Mouse (Mus musculus) urinary bladder, postnatal 36 days (tissue): Measurements from ENCODE around the gene Mettl21e.
A peak's percentile ranks its signal among the peaks of the same experiment; 100 is the strongest.
"Not testable (repeated sequence)": the region's sequence is repeated elsewhere in the genome, so short reads cannot be mapped to it uniquely, and the experiment has no call there.

Source experiments
- DNase-seq, 2 experiments: peaks; one replicate each; pipeline ENCODE4 v3.0.0; 2022; ENCODE audit warnings: low spot score in 2 of 2, mixed read lengths in 1 of 2

Gene Mettl21e

DNA sequence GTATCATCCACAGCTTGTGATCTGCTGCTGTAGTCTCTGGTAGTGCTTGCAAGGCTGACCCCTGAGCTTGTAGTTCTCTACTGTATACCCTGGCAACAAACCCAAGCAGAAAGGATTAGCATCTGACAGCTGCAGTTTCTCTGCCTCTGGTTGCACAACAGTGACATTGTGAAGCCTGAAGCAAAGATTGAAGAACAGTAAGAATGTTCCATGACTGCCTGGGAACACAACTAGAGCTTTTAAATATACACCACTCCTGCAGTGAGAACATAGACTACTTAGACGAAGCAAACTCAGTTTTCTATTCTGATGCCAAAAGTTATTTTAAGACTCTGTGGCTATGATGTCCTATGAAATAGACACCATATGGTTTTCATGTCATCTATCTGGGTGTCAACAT, at the start of gene Mettl21e:
Gene Mettl21e (minus strand): TSS at position 86 of the 400 bp plus-strand sequence.
- peak; percentile 21 to 48 for DNase-seq

- DNase-seq, result not testable (repeated sequence)
Observed at GRCm38 (mm10) chr1:44240440-44240839, 21.7 kb upstream of the Mettl21e start.

GRCm38 (mm10) chr1:44239969-44240368, 21.2 kb upstream of the Mettl21e start:
- DNase-seq, result no peak

DNA sequence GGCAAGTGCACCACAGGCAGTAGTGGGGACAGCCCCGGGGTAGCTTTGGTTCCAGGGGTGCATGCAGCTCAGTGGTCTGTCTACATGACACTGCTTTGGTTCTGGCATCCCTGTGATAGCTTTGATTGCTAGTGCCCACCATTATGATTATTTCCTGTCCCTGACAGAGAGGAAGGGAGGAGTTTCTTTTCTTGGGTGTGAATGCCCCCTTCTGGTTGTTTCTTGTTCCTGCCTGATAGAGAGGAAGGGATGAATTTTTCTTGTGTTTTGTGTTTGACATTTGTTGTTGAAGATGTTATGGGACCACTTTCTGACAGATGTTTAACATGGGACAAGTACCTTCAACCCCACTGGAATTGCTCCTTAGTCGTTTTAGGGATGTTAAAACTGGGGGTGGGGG, 18.5 kb upstream of the Mettl21e start:
- no peak for DNase-seq

- DNase-seq, result no peak
Observed at GRCm38 (mm10) chr1:44235311-44235710, 16.6 kb upstream of the Mettl21e start.

- DNase-seq, result not testable (repeated sequence)
Observed at GRCm38 (mm10) chr1:44234531-44234930, 15.8 kb upstream of the Mettl21e start.

GRCm38 (mm10) chr1:44229044-44229443, 10.3 kb upstream of the Mettl21e start:
- peak in 1 of 2 experiments; percentile 13 for DNase-seq

DNA sequence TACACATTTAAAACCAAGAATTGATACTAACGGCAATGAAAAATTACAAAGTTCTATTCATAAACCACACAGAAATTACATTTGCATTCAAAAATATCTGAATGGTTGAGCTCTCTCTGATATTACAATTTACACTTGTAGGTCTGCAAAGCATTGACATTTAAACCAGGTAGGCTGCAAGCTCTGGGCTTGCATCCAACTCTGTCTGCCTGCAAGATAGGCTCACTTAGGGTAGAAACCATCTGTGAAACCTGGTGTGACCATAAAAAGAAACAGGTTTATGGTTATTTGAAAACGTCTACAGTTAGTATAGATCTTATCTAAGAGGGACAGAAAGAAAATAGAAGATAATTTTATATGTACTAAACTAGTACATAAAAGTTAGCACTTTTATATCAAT, 1.6 kb downstream of the Mettl21e start:
- DNase-seq, result no peak

DNA sequence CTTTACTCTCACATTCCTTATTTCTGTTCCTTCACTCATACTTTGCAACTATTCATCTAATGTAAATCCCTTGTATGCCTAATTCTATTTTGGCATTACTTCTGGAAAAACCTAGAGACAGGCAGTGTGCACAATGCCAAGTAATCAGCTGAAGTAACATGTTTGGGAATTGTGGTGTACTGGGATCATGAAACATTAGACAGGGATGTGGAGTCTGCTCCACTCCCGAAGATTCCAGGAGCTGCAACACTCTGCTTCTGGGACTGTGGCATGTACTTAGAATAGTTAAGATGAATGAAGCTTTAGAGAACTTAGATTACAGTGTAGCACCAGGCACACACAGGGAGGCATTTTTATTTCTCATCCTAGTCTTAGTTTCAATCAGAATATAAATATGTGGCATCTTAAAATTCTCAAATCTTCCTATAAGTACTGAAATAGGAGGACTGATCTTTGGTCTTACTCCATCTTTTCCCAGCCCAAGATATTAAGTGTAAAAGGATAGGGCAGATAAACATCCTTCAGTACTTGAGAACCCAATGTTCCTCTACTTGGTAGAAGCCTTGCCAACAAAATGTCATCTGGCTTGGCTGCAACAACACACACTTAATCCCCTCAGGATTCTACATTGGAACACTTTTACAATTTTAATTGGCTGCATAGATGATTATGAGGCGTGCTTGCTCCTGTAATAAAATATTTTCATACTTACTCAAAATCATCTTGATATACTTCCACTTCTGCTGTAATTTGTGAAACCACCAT, 2.2 kb downstream of the Mettl21e start:
- DNase-seq, result peak; percentile 15 to 20

DNA sequence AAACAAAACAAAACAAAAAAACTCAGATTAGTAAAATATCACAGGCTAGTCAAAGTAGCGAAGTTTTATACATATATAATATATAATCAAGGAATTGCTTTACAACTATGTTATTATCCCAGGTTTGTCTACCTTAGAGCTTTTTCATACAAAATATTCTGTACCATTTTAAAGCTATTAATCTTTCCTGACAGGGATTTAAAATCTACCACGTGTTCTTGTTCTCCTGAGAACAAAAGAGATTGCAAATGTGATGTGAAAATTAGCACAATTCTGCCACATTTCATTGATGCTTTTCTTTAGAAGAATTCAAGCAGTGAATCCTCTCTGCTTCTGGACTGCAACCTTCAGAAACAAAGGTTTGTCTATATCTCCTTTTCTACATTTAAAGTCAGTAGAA, 4.3 kb downstream of the Mettl21e start:
- no peak for DNase-seq

DNA sequence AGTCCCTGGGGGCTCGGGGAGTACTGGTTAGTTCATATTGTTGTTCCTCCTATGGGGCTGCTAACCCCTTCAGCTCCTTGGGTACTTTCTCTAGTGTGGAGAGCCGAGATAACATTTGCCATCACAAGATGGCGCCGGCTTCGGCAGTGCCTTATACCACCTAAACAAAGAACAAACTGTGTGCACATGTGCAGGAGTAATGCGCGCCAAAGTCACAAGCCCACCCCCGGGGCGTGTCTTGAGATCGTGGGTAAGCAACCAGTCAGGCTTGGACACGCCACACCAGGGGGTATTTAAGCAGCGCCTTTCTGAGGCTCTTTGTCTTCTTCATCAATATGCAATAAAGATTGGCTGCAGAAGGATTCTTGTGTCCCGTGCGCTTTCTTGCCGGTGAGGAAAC, 15.9 kb downstream of the Mettl21e start:
- DNase-seq, result no peak

DNA sequence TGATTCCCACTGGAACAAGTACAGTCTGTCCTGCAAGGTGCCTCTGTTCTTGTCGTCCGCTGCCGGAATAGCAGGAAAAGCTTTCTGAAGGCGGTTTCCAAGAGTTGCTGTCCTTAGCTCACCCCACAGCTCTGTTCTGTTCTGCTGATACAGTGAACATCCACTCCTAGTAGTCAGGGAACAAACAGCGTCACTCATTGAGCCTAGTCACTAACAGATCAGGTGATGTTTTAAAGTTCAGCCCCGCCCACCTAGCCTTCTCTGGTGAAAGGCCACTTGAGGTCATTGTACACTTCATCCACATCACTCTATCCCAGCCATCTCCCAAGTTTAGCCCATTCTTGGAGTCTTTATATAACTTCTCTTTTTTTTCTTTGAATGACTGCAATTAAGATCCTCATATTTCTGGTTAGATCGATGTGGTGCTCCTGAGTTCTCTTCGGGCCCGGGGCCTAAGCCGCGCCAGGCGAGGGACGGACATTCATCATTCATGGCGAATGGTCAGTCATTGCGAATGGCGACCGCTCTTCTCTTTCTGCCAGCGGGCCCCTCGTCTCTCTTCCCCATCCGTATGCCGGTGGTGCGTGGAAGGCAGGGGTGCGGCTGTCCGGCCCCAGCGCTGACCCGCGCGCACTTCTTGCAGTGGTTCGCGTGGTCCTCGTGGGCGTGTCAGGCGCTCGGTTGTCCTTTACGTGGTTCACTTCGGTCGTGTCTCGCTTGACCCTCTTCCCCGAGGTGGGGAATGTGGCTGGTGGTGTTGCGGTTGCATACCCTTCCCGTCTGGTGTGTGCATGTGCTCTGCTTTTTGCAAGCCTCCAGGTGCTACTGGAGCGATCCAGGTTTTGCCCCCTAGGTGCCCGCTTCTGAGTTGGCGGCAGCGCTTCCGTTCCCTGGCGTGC, 20.2 kb downstream of the Mettl21e start:
- DNase-seq, result no peak

GRCm38 (mm10) chr1:44186396-44186795, 32.4 kb downstream of the Mettl21e start:
- DNase-seq, result no peak

- DNase-seq, result no peak
Observed at GRCm38 (mm10) chr1:44178086-44178485, 40.7 kb downstream of the Mettl21e start.

DNA sequence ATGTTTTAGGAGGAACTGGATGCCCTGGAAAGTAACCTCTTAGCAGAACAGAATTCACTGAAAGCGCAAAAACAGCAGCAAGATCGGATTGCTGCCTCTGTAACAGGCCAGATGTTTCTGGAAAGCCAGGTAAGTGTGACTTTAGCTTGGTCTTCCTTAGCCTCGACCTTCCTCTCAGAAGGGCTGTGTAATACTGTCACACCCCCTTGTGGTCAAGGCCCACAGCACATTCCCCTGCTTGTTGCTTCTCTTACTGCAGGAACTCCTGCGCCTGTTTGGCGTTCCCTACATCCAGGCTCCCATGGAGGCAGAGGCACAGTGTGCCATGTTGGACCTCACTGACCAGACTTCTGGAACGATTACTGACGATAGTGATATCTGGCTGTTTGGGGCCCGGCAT, 44.9 kb downstream of the Mettl21e start:
- no peak for DNase-seq

- DNase-seq, result no peak
Observed at GRCm38 (mm10) chr1:44172656-44173055, 46.1 kb downstream of the Mettl21e start.

DNA sequence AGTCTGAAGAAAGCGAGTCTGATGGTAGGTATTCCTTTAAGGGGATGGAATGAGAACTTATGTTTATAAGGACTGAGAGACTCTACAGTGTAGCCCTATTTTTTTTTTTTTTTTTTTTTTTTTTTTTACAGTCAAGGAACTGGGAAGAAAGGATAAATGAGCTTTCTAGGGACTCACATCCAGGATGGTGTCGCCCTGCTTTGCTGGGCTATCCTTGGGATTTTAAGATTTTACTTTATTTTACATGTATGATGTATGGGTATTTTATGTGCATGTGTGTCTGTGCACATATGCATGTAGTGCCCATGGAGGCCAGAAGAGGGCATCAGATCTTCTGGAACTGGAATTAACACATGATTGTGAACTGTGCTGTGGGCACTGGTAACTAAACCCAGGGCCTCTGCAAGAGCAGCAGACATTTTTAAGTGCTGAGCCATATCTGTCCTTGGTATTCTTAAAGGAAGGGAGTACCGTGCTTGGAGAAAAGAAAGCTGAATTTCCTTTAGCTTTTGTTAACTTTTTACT, 50.8 kb downstream of the Mettl21e start:
- DNase-seq, result no peak

DNA sequence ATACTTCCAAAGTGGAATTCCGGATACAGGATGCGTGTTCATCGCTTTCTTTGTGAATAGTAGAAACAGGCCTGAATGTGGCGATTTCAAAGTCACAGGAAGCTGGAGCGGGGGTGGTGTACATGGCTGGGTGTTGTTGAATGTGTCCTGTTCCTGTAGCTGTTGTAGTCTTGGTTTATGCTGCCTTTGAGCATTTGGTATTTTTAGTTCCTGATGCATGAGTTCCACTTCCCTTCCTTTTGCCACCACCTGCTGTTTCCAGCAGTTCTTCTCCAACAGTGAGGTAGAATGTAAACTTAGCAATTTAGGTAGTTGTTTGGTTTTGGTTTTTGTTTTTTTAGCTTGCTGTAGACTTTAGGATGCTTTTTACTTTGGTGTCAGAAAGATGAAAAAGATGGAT, 56.4 kb downstream of the Mettl21e start:
- no peak for DNase-seq

GRCm38 (mm10) chr1:44161818-44162217, 56.9 kb downstream of the Mettl21e start:
- no peak for DNase-seq

DNA sequence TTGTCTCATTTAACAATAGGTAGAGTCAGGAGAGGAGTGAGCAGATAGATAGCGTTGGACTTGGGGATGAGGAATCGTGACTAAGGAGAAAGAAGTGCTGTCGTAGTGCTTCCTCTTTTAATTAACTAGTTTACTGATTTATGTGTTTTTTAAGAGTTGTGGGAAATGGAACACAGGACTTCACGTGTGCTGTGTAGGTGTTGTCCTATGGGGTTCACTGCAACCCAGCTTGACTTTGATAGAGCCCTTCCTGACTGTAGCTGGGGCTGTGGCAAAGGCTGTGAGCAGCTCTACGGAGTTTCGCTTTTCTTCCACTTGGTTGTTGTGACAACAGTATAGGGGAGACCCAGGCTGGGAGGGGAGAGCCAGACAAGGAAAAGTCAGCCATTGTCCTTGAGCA, 60.4 kb downstream of the Mettl21e start:
- no peak for DNase-seq

DNA sequence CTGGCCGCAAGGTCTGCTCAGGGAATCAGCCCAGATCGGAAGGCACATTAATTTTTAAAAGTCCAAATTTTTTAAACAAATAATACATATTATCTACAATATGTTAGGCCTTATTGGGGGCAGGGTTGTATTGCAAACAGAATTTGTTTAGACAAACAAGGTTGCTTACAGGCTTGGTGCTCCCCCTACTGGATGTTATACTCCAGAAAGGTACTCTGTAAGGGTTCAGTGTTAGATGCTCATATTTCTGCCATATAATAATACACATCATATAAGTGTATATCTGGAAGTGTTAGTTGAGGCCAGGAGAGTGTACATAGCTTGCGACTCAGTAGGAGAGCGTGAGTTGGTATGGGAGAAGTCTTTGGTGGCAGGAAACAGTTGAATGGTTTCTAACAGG, 63.5 kb downstream of the Mettl21e start:
- DNase-seq, result no peak
